19 mouse cellular contexts compared by ENCODE assay signal in genomic region chr10:75661381-75661780, GRCm38 (mm10). TPM values are rescaled to one million over a fixed set of nuclear protein-coding genes. Genes with fewer than 3 reads are reported as not detected.
DNase-seq lines count a peak whose midpoint lies in the region; ATAC-seq lines count a peak whose summit lies in the region.
"Had no signal": no experiment of that assay in that cellular context is flagged by ENCODE, and none has a peak within 500 bp of the region (broad histone marks: within the 10 kb centered on the region; RNA-seq: fewer than 3 reads in every experiment).

No protein-coding gene starts in this region.

- H3K4me1 ChIP-seq in forebrain, embryonic 15.5 days: peaks cover 28% of the 10 kb centered on the region
- peaks cover 5% of the 10 kb centered on the region for H3K4me1 ChIP-seq in forebrain, embryonic 12.5 days
- H3K4me1 ChIP-seq in forebrain, embryonic 16.5 days (replicated peaks; ENCODE audit: control insufficient read depth, insufficient read depth, low read length): peaks cover 28% of the 10 kb centered on the region

- WGBS in forebrain, embryonic 15.5 days: 46% methylated on average over 6 of the region's 6 CpGs
- 89% methylated on average over 6 of the region's 6 CpGs for WGBS in forebrain, embryonic 12.5 days
- WGBS in forebrain, embryonic 16.5 days: 48% methylated on average over 6 of the region's 6 CpGs

- no peaks in the 10 kb centered on the region for H3K9me3 ChIP-seq in forebrain, embryonic 15.5 days
- H3K9me3 ChIP-seq in forebrain, embryonic 12.5 days: no peaks in the 10 kb centered on the region
- no peaks in the 10 kb centered on the region for H3K9me3 ChIP-seq in forebrain, embryonic 16.5 days (ENCODE audit: control insufficient read depth, low read length)
- H3K9me3 ChIP-seq: embryonic facial prominence, embryonic 13.5 days; limb, embryonic 12.5 days; midbrain, embryonic 15.5 days; neural tube, embryonic 12.5 days had no signal

- peak overlapping the region; percentile 73 for H3K27ac ChIP-seq in forebrain, embryonic 15.5 days (replicated peaks)
- no peak overlapping the region for H3K27ac ChIP-seq in forebrain, embryonic 12.5 days
- peak overlapping the region; percentile 43 for H3K27ac ChIP-seq in forebrain, embryonic 16.5 days (ENCODE audit: low read length)
- H3K27ac ChIP-seq: embryonic facial prominence, embryonic 13.5 days; limb, embryonic 12.5 days; liver, embryonic 14.5 days; macrophage; midbrain, embryonic 15.5 days; neural tube, embryonic 12.5 days had no signal

- H3K27me3 ChIP-seq in forebrain, embryonic 15.5 days: no peaks in the 10 kb centered on the region
- 0 out of 2 replicates have a peak, but pooled peaks cover 3% of the 10 kb centered on the region for H3K27me3 ChIP-seq in forebrain, embryonic 12.5 days
- H3K27me3 ChIP-seq in forebrain, embryonic 16.5 days (replicated peaks; ENCODE audit: control insufficient read depth, insufficient read depth, low read length): no peaks in the 10 kb centered on the region
- H3K27me3 ChIP-seq: embryonic facial prominence, embryonic 13.5 days; midbrain, embryonic 15.5 days; neural tube, embryonic 12.5 days had no signal

- H3K9ac ChIP-seq in forebrain, embryonic 15.5 days (replicated peaks): no peak overlapping the region
- H3K9ac ChIP-seq in forebrain, embryonic 12.5 days: no peak overlapping the region
- H3K9ac ChIP-seq in forebrain, embryonic 16.5 days (replicated peaks; ENCODE audit: low read depth, low read length): no peak overlapping the region
- H3K9ac ChIP-seq: embryonic facial prominence, embryonic 13.5 days; limb, embryonic 12.5 days; liver, embryonic 14.5 days; midbrain, embryonic 15.5 days; neural tube, embryonic 12.5 days had no signal

- peak; percentile 43 for DNase-seq in lung, postnatal 10 days
- DNase-seq in lung, postnatal 14 days: no peak
- DNase-seq in brain, embryonic 18.5 days (ENCODE audit: low read depth, low spot score): peak; percentile 28
- DNase-seq in kidney, postnatal 14 days: no peak
- DNase-seq in frontal cortex, postnatal 25 days (ENCODE audit: low spot score in 2 of 2): no peak
- DNase-seq: B cell, adult 2 months; gastrocnemius, postnatal 10 days; kidney, adult 18-20 months; kidney, postnatal 36 days; thymus, adult 2 months had no signal

- H3K36me3 ChIP-seq in forebrain, embryonic 15.5 days: peaks cover 14% of the 10 kb centered on the region
- H3K36me3 ChIP-seq in forebrain, embryonic 12.5 days (replicated peaks): peaks cover 51% of the 10 kb centered on the region
- peaks cover 2% of the 10 kb centered on the region; the same call in 1 of the 2 replicates for H3K36me3 ChIP-seq in forebrain, embryonic 16.5 days (ENCODE audit: control insufficient read depth, insufficient read depth)

- ATAC-seq in forebrain, embryonic 15.5 days (replicated peaks): peak; percentile 80
- ATAC-seq in forebrain, embryonic 12.5 days (ENCODE audit: low FRiP score): no peak
- ATAC-seq in forebrain, embryonic 16.5 days: peak; percentile 81
- ATAC-seq: midbrain, embryonic 15.5 days had no signal

- no peak overlapping the region for H3K4me2 ChIP-seq in forebrain, embryonic 15.5 days (replicated peaks)
- H3K4me2 ChIP-seq in forebrain, embryonic 12.5 days: no peak overlapping the region
- H3K4me2 ChIP-seq in forebrain, embryonic 16.5 days (ENCODE audit: low read length): no peak overlapping the region
- H3K4me2 ChIP-seq: embryonic facial prominence, embryonic 13.5 days; limb, embryonic 12.5 days; midbrain, embryonic 15.5 days; neural tube, embryonic 12.5 days had no signal

- no peak overlapping the region for H3K4me3 ChIP-seq in forebrain, embryonic 15.5 days
- H3K4me3 ChIP-seq in forebrain, embryonic 12.5 days (replicated peaks): no peak overlapping the region
- H3K4me3 ChIP-seq in forebrain, embryonic 16.5 days (replicated peaks; ENCODE audit: low read length): no peak overlapping the region
- H3K4me3 ChIP-seq: embryonic facial prominence, embryonic 13.5 days; limb, embryonic 12.5 days; midbrain, embryonic 15.5 days; neural tube, embryonic 12.5 days had no signal

RNA-seq across cellular contexts. Expression of gene Susd2, which starts 17.6 kb away (rescaled TPM):
- 1.0 and 1.4 TPM in 2 replicates for polyA plus RNA-seq in forebrain, embryonic 15.5 days (2015; fragmentation: Nextera tagmentation; extraction: Ambion mirVana)
- 1.6 TPM in 2 replicates for polyA plus RNA-seq in forebrain, embryonic 12.5 days (2016; fragmentation: Nextera tagmentation; extraction: Ambion mirVana)
- polyA plus RNA-seq in forebrain, embryonic 16.5 days (2015; fragmentation: Nextera tagmentation; extraction: Ambion mirVana): 1.2 and 1.3 TPM in 2 replicates

Comparison
In these comparisons a context has a peak if more than half of its experiments do, and no peak if none do; other contexts are left out.
1. DNase-seq: peak in lung, postnatal 10 days (single experiment) and brain, embryonic 18.5 days (single experiment); none in lung, postnatal 14 days (single experiment), kidney, postnatal 14 days (single experiment) and frontal cortex, postnatal 25 days (0 of 2).